Mouse (Mus musculus) heart, postnatal 0 days (tissue): ENCODE data around the gene Mad2l1bp.
A peak's percentile ranks its signal among the peaks of the same experiment; 100 is the strongest.

Experiments used
- CTCF ChIP-seq: IDR thresholded peaks from 2 replicates; pipeline ENCODE4 v1.5.1; 2016; ENCODE audit warnings: antibody characterized with exemption, control low read depth, low read depth
- EP300 ChIP-seq: IDR thresholded peaks from 2 replicates; pipeline ENCODE4 v1.6.1; 2016; ENCODE audit warnings: antibody characterized with exemption, low read depth

GRCm38 (mm10) chr17:46167014-46167413 is 13.7 kb upstream of the Mad2l1bp start:
- TF ChIP-seq CTCF: peak; percentile 72
- no peak for TF ChIP-seq EP300
